Mouse (Mus musculus) G1E (cell line): Measurements from ENCODE around the gene Unc93a.
"Not testable (repeated sequence)": the region's sequence is repeated elsewhere in the genome, so short reads cannot be mapped to it uniquely, and the experiment has no call there.

Experiments used
- CTCF ChIP-seq: IDR thresholded peaks from 2 replicates; pipeline ENCODE4 v1.5.1; 2012; ENCODE audit warnings: low read depth, low read length, inconsistent platforms, mixed read lengths
- GATA1 ChIP-seq: IDR thresholded peaks from 2 replicates; pipeline ENCODE4 v1.6.1; 2012; ENCODE audit warnings: borderline replicate concordance, low read length, inconsistent platforms, mixed read lengths
- POLR2AphosphoS5 ChIP-seq: IDR thresholded peaks from 2 replicates; pipeline ENCODE4 v1.6.1; 2012; ENCODE audit warnings: low read depth, low read length, inconsistent platforms; ENCODE audit not compliant: insufficient replicate concordance

DNA sequence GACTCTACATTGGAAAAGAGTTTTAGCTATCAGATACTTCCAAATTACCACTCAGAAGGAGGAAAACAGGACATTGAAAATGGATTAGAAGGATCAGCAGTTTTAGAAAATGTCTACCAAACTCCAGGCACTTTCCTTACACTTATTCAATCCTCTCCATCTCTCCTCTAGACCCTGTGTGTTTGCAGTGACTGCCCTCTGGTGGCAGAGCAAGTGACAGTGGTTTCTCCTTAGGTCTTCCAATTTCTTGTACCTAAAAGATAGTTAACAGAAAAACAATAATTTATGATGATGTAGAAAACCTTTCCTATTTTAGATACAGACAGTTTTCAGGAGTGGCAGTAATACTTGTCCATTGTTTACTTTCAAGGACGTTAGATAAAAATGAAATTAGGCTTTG, 44.0 kb upstream of the Unc93a start:
- not testable (repeated sequence) for TF ChIP-seq CTCF, POLR2AphosphoS5, GATA1
